Mouse (Mus musculus): ENCODE results near the gene Fndc1.
A peak's percentile ranks its signal among the peaks of the same experiment; 100 is the strongest.

Fndc1 gene

GRCm38 (mm10) chr17:7826819-7827515, at the start of gene Fndc1:
TSS of gene Fndc1 (minus strand) at chr17:7827302.
- no peak for DNase-seq (ENCODE audit: low spot score)

GRCm38 (mm10) chr17:7876541-7876940, 49.4 kb upstream of the Fndc1 start:
- DNase-seq (ENCODE audit: low spot score), result no peak

GRCm38 (mm10) chr17:7875941-7876461, 48.9 kb upstream of the Fndc1 start:
- DNase-seq (ENCODE audit: low spot score), result no peak

DNA sequence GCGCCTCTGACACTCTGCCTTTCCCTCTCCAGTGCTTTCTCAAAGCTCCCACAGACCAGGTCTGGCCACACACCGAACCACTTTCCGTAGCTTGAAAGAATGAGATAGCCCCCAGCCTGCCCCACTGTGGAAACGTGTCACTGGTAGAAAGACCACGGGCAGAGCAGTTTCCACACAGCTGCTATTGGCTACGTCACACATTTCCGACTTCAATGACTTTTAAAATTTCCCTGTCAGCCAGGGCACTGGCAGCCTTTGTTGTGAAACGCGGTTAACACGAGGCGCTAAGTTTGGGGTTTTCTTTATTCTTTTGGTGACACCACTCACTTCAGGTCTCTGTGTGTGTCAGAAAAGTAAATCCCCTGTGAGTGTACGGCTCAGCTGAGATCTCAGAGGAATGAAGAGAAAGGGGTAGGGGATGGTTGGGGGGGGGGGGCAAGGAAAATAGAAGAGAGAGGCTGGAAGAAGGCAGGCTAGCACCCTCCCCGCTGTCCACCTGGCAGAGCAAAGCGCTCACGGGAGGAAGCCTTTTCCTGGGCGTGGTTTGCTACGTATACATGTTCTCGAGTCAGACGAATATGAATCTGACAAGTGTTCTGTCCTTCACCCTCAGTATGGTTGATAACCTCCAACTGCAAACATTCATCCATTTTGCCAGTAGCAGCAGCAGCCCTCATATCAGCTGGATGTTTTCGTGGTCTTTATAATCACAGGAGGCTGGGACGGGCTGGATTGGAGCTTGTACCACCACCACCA, 47.9 kb upstream of the Fndc1 start:
- DNase-seq (ENCODE audit: low spot score), result no peak

- no peak for DNase-seq (ENCODE audit: low spot score)
These were observed 46.3 kb upstream of the Fndc1 start for GRCm38 (mm10) chr17:7873382-7873781.

- no peak for DNase-seq (ENCODE audit: low spot score)
These were observed 44.7 kb upstream of the Fndc1 start for GRCm38 (mm10) chr17:7871800-7872199.

- no peak for DNase-seq (ENCODE audit: low spot score)
These were observed 43.9 kb upstream of the Fndc1 start for GRCm38 (mm10) chr17:7870862-7871605.

- no peak for DNase-seq (ENCODE audit: low spot score)
These were observed 42.0 kb upstream of the Fndc1 start for GRCm38 (mm10) chr17:7869114-7869513.

- DNase-seq (ENCODE audit: low spot score), result peak; percentile 38
These were observed 41.5 kb upstream of the Fndc1 start for GRCm38 (mm10) chr17:7868631-7869030.

DNA sequence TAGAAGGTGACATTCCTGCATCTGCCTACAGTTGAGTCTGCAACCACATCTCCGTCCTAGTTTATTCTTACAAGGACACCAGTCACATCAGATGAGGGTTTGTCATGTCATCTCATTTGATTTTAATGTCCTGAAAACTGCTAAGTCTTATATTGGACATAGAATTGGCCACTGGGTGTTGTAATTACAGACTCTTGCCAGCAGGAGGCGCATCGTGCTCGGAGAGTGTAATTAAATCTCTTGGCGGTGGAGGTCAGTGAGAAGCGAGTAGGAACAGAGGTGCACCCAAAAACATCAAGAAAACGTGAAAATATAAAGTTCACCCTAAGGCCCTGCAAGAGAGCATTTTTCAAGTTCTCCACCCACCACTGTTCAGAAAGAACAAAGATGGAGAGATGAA, 37.6 kb upstream of the Fndc1 start:
- no peak for DNase-seq (ENCODE audit: low spot score)

DNA sequence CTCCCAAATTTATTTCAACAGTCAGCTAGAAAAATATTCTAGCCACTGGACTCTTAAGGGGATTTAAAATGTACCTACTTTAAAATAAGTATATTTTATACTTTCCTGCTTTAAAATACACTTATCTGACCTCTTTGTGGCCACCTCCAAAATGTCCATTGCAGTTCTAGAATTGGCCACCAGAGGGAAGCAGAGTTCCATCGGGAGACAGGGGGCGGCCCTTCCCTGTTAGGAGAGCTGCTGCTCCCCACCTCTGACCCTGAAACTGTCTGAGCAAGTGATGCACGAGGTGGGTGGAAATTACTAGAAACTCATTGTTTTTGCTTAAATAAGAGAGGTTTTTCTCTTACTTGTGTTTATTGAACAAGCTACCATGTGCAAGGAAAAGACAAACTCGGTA, 36.6 kb upstream of the Fndc1 start:
- peak; percentile 34 for DNase-seq (ENCODE audit: low spot score)

DNA sequence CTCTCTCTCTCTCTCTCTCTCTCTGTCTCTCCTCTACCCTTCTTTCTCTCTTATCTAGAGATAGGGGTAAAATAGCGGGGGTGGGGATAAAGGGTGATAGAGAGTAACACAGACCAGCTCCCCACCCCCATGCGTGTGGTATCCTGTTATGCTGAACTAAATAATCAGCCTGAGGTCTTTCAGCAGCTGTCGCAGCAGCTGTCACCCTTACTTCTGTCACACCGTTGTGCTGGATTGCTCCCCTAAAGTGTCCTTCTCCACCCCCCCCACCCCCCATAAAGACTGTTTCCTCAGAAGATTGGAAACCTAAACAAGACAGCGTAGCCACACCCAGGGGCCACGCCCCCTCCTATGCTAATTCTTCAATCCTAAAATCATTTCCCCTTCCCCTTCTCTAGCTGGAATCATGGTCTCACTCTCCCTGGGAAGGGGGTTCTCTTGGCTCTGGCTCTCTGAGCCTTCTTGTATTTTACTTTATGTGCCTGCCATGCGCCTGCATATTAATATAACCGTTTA, 33.8 kb upstream of the Fndc1 start:
- no peak for DNase-seq (ENCODE audit: low spot score)

- no peak for DNase-seq (ENCODE audit: low spot score)
These were observed 30.6 kb upstream of the Fndc1 start for GRCm38 (mm10) chr17:7857658-7858057.

DNA sequence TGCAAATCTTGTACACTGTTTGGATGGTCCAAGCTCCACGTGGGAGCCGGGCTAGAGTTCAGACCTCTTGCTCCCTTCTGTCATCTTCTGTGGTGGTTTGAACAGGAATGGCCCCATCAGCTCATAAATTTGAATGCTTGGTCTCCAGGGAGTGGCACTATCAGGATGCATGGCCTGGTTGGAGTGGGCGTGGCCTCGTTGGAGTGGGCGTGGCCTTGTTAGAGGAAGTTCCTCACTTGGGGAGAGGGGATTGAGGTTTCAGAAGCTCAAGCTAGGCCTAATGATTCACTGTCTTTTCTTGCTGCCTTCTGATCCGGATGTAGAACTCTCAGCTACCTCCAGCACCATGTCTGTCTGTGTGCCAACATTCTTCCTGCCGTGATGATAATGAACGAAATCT, 28.7 kb upstream of the Fndc1 start:
- DNase-seq (ENCODE audit: low spot score), result no peak

DNA sequence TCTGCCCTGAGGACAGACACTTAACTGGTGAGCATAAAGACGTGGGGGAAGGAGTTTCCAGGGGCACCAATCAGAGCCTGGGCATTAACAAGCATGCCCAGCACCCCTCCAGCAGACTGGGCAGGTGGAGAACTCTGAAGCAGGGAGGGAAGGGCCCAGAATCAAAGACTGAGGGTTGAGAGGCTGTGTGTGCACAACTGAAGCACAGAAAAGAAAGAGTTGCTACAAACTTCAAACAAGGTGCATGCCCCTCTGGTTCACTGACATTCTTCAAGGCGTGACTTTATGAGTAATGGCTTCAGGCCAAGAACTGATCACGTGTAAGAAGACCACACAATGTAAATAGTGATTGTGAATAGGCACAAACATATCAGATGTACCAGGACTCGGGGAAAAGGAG, 24.9 kb upstream of the Fndc1 start:
- no peak for DNase-seq (ENCODE audit: low spot score)

DNA sequence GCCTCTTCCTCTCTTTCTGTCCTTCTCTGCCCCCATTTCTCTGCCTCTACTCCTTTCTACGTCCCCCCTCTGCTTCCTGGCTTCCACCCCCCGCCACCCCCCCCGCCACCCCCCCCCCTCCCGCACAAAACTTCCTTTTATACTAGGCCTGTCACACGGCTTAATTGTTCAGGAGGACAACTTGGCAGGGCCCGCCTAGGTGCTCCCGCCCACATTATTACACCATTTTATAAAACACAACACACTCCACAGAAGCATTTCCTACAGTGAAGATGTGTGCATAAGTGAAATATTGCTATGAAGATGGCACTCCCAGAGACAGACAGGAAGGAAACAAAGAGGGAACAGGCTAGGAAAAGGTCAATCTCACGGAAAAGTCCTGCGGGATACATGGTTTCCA, 24.4 kb upstream of the Fndc1 start:
- DNase-seq (ENCODE audit: low spot score), result no peak

DNA sequence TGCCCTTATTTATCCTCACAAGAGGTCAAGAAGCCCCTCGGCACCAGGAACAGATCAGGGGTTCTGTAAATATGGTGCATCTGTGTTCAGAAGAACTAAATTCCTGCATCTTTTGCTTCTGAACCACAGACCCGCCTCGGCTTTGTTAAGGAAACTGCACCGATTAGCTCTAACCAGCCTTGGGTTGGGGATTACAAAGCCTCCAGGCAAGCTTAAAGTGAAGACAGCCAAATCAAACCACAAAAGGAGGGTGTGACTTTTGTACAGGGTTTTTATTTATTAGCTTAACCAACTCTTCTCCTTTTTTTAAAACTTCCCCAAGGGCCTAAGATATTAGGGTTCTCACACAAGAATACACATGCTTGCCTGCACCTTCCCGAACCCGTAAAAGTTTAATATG, 23.1 kb upstream of the Fndc1 start:
- no peak for DNase-seq (ENCODE audit: low spot score)

- DNase-seq (ENCODE audit: low spot score), result no peak
These were observed 13.6 kb upstream of the Fndc1 start for GRCm38 (mm10) chr17:7840505-7841290.

DNA sequence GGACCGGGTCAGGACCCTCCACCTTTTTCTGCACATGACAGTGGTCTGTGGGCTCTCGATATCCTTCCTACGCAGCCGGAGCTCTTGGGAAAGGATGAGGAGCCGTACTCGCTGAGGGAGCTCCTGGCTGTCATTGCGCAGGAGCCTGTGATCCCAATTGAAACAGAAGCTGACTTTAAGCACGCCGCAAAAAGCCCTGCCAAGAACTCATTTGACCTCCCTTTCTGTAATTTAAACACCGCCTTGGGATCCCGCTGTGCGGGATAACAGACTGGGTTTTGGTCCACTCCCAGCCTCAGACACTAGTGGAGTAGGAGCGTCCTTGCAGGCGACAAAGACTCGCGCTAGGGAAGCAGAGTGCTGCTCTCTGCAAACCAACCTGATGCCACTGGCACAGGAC, 484 bp upstream of the Fndc1 start:
- no peak for DNase-seq (ENCODE audit: low spot score)

GRCm38 (mm10) chr17:7825416-7825815, 1.7 kb downstream of the Fndc1 start:
- no peak for DNase-seq (ENCODE audit: low spot score)

GRCm38 (mm10) chr17:7821553-7822186, 5.4 kb downstream of the Fndc1 start:
- no peak for DNase-seq (ENCODE audit: low spot score)
